Mouse (Mus musculus) E14TG2a.4 (cell line): Measurements from ENCODE around the gene Uvssa.

ENCODE experiments used
- H3K27me3 ChIP-seq: 2 replicates; pipeline ENCODE4 v1.6.1; 2014; ENCODE audit warnings: low read length, control low read depth; ENCODE audit not compliant: insufficient read depth
- H3K36me3 ChIP-seq: 2 replicates; pipeline ENCODE4 v1.6.1; 2014; ENCODE audit warnings: low read length, control low read depth; ENCODE audit not compliant: insufficient read depth
- H3K4me1 ChIP-seq: replicated peaks from 2 replicates; pipeline ENCODE4 v1.6.1; 2014; ENCODE audit warnings: low read depth, low read length, control low read depth
- H3K4me3 ChIP-seq: replicated peaks from 2 replicates; pipeline ENCODE4 v1.5.1; 2014; ENCODE audit warnings: mild to moderate bottlenecking, low read length
- H3K9me3 ChIP-seq: 2 replicates; pipeline ENCODE4 v1.6.1; 2014; ENCODE audit warnings: low read length, control low read depth
- CTCF ChIP-seq: conservative IDR thresholded peaks from 2 replicates; pipeline ENCODE4 v1.5.1; 2014; ENCODE audit warnings: low read length
- NANOG ChIP-seq: IDR thresholded peaks from 2 replicates; pipeline ENCODE4 v1.6.1; 2014; ENCODE audit warnings: borderline replicate concordance, low read length, mixed read lengths
- POU5F1 ChIP-seq: IDR thresholded peaks from 2 replicates; pipeline ENCODE4 v1.6.1; 2014; ENCODE audit warnings: low read length, borderline replicate concordance

Uvssa gene

DNA sequence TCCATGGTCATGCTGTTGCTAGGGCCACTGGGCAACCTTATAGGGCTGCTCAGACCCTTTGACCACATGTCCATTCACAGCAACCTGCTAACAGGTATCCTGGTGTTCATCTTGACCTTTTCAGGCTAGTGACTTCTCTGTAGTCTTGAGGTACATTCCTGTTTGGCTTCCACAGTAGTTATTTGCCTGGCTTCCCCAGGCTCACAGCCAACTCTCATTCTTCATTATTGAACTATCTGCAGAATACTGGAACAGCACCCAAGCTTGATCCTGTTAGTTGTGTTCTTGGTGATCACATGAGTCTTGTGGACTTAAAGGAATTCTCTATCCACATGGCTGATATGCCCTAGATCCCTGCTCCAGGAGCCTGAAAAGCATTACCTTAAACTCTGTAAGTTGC lies 34.8 kb upstream of the Uvssa start:
- TF ChIP-seq POU5F1: no peak
- no peak for TF ChIP-seq CTCF
- TF ChIP-seq NANOG: no peak
- no peak overlapping the region for H3K4me3 ChIP-seq
- no peaks in the 10 kb centered on the region for H3K9me3 ChIP-seq

DNA sequence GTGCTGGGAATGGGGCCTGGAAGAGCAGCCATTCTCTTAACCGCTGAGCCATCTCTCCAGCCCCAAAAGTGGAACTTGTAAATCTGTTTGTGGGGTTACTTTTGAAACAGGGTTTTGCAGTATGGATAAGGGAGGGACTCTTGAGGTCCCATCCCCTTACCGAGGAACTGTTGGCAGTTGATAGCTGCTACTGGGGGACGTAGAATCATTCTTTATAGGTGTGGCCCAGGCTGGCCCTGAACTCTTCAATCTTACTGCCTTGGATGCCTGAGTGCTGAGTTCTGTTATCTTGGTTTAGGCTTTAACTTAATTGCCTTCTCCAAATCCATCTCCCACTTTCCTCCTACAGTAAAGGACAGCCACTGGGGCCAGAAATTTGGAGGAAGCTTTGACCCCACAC lies 34.3 kb upstream of the Uvssa start:
- Histone ChIP-seq H3K4me3 (no peak overlapping the region), H3K9me3 (no peaks in the 10 kb centered on the region), H3K36me3 (peaks cover 56% of the 10 kb centered on the region), H3K4me1 (peaks cover 75% of the 10 kb centered on the region), H3K27me3 (no peaks in the 10 kb centered on the region)
- TF ChIP-seq POU5F1 (no peak), NANOG (no peak), CTCF (no peak)

More for the DNA sequence above, 34.8 kb upstream of the Uvssa start:
- Histone ChIP-seq H3K4me1 (peaks cover 75% of the 10 kb centered on the region), H3K36me3 (peaks cover 61% of the 10 kb centered on the region), H3K27me3 (no peaks in the 10 kb centered on the region)

DNA sequence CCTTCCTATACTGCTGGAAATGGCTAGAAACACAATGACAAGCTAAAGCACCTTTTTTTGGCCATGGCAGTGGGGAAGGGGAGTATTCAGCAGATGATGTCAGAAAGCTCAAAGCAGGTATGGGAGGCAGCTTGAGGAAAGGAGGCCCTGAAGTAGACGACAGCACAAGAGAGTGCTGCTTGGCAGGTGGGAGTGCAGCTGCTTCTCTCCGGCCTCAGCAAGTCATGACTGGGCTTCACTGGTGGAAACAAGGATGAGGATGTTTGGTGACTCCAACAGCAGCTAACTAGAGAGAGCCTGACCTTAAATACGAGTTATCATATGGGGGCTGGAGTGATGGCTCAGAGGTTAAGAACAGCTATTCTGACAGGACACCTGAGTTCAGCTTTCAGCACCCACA lies 30.7 kb upstream of the Uvssa start:
- Histone ChIP-seq H3K9me3 (no peaks in the 10 kb centered on the region), H3K36me3 (peaks cover 43% of the 10 kb centered on the region), H3K4me1 (peaks cover 63% of the 10 kb centered on the region), H3K4me3 (no peak overlapping the region), H3K27me3 (no peaks in the 10 kb centered on the region)
- TF ChIP-seq NANOG (no peak), CTCF (no peak), POU5F1 (no peak)

DNA sequence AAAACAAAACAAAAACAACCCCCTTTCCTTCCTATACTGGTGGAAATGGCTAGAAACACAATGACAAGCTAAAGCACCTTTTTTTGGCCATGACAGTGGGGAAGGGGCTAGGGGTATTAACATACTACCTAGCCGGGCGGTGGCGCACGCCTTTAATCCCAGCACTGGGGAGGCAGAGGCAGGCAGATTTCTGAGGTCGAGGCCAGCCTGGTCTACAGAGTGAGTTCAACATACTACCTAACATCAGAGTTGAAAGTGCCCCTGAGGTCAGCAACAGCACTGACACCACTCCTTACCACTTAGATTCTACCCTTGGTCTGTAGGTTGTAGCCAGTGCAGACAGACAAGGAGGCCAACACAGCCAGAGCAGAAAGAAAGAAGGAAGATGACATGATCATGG lies 29.1 kb upstream of the Uvssa start:
- Histone ChIP-seq H3K27me3 (no peaks in the 10 kb centered on the region), H3K4me1 (peaks cover 50% of the 10 kb centered on the region), H3K9me3 (no peaks in the 10 kb centered on the region), H3K36me3 (peaks cover 31% of the 10 kb centered on the region), H3K4me3 (no peak overlapping the region)
- TF ChIP-seq NANOG: no peak
- TF ChIP-seq POU5F1: no peak
- TF ChIP-seq CTCF: no peak

DNA sequence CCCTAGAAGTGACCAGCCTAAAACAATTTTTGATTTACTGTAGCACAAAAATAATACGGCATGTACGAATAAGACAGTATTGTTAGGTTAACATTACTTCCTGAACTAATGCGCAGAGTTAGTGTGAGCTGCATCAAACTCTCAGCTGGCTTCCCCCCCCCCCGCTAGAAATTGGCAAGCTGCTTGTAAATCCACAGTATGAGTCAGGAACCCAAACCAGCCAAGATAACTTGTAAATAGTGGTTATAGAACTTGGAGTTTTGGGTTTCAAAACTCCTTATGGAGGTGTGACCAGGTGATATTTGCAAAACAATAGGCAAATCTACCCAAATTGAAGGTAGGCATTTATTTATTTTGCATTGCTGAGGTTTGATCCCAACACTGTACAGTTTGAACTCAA lies 28.6 kb upstream of the Uvssa start:
- Histone ChIP-seq H3K9me3 (no peaks in the 10 kb centered on the region), H3K4me1 (peaks cover 49% of the 10 kb centered on the region), H3K27me3 (no peaks in the 10 kb centered on the region), H3K4me3 (no peak overlapping the region), H3K36me3 (peaks cover 30% of the 10 kb centered on the region)
- no peak for TF ChIP-seq NANOG
- no peak for TF ChIP-seq POU5F1
- TF ChIP-seq CTCF: no peak

DNA sequence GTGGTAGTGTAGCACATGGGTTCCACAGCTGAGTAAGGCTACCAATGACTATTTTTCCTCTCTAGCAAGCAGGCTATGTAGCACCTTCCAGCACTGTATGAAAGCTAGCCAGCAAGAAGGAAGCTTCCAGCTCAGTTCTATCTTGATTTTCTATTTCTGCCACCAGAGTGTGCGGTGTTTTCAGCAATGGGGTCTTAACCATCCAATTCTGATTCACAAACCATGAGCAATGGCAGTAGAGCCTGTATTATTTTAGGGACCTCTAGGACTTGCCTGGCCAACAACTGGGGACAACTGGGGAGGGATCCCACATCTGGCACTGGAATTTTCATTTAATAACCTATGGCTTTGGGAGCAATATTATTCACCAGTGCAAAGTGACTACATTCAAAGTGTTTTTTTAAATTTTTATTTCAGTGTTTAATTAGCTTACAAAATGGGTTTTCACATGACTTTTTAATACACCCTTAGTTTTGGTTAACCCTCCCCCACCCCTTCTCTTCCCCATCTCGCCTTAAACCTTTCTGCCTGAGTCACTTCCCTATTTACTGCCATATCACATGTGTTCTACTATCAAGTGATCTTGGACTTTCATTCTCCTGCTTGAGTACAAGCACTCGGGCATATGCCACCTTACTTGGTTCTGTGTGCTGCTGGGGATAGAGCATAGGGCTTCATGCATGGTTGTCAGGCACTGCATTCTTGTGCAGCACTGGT lies 26.6 kb upstream of the Uvssa start:
- H3K27me3 ChIP-seq: no peaks in the 10 kb centered on the region
- peaks cover 19% of the 10 kb centered on the region; the same call in 1 of the 2 replicates for H3K36me3 ChIP-seq
- TF ChIP-seq NANOG (no peak), CTCF (no peak), POU5F1 (no peak)
- no peaks in the 10 kb centered on the region for H3K9me3 ChIP-seq
- peaks cover 41% of the 10 kb centered on the region for H3K4me1 ChIP-seq
- H3K4me3 ChIP-seq: no peak overlapping the region

DNA sequence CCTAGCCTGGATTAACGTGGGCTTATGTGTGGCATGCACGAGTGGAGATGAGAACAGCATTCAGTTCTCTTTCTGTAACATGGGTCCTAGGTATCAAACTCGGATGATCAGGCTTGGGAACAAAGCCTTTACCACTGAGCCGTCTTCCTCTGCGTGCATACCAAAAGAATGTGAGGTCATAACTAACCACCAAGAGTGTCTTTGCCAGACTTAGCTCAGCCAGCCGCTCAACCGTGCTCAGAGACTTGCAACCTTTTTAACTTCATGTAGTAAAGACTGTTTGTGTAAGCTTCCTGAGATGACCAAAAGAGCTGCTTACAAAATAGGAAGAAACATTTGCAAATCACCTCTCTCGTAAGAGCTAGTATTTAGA lies 26.1 kb upstream of the Uvssa start:
- peaks cover 22% of the 10 kb centered on the region for H3K36me3 ChIP-seq
- no peak for TF ChIP-seq POU5F1
- no peak for TF ChIP-seq NANOG
- no peak for TF ChIP-seq CTCF
- peaks cover 40% of the 10 kb centered on the region for H3K4me1 ChIP-seq
- H3K27me3 ChIP-seq: no peaks in the 10 kb centered on the region
- no peaks in the 10 kb centered on the region for H3K9me3 ChIP-seq
- H3K4me3 ChIP-seq: no peak overlapping the region

DNA sequence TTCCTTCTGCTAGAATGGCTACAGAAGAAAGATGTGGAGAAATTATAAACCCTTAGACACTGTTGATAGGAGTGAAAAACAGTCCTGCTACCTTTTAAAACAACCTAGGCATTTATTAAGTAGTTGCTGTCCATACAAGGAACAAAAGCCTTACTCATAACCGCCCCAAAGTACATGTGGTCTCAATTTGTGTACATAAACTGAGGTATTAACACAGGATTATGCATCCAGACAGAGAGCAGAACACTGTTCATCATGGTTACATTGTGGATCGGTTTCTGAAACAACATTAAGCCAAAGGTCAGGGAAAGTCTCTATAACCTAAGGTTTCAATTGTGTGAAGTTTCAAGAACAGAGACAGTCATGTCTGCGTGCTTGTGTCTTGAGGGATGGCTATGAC lies 25.3 kb upstream of the Uvssa start:
- H3K27me3 ChIP-seq: no peaks in the 10 kb centered on the region
- H3K9me3 ChIP-seq: no peaks in the 10 kb centered on the region
- H3K4me1 ChIP-seq: peaks cover 37% of the 10 kb centered on the region
- H3K4me3 ChIP-seq: no peak overlapping the region
- TF ChIP-seq NANOG (no peak), POU5F1 (no peak), CTCF (no peak)
- peaks cover 29% of the 10 kb centered on the region for H3K36me3 ChIP-seq

DNA sequence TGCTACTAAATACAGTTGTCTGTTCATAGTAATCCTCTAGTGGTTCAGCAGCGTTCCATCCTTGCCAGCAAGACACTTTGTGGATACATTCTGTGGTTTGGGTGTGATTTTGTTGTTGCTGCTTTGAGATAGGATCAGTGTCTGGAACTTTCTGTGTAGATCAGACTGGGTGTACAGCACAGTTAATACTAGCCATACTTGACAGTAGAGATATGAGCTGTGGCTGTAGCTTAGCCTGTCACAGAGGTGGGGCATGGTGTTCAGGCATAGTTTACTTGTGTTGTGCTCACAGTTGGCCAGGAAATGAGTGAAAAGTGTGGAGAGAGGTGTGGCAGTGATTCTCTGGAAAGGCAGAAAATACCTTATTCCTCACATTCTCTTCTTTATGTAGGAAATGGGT lies 20.9 kb upstream of the Uvssa start:
- H3K9me3 ChIP-seq: no peaks in the 10 kb centered on the region
- no peak overlapping the region for H3K4me3 ChIP-seq
- peaks cover 66% of the 10 kb centered on the region for H3K36me3 ChIP-seq
- no peaks in the 10 kb centered on the region for H3K27me3 ChIP-seq
- peaks cover 13% of the 10 kb centered on the region for H3K4me1 ChIP-seq
- TF ChIP-seq NANOG (no peak), POU5F1 (no peak), CTCF (no peak)
